20 mouse cellular contexts compared by ENCODE assay signal in the genomic region with DNA sequence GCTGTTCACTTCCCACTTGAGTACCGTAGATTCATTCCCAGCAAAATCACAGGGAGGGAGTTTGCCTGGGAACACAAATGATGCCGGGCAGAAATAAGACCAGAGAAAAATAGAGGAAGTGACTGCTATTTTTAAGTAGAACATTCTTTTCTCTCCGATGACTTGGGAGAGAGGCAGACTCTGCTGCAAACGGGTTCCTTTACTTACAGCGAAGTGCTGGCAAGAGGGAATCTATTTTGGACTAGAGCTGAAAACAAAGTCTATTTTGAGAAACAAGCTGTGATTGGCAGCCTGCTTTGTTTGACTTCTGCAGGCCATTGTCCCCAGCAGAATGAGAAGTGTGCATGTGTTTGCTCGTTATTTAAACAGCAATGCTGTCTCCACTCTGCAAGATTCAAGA.
DNase-seq lines count a peak whose midpoint lies in the region; ATAC-seq and TF ChIP-seq lines count a peak whose summit lies in the region.
"Had no signal": no experiment of that assay in that cellular context is flagged by ENCODE, and none has a peak within 500 bp of the region (broad histone marks: within the 10 kb centered on the region; RNA-seq: fewer than 3 reads in every experiment).

No protein-coding gene starts in this region.

- peak; percentile 6 for DNase-seq in heart, adult 8-10 months (ENCODE audit: low spot score)
- no peak for DNase-seq in heart, postnatal 36 days
- DNase-seq in brain, adult 2 months (ENCODE audit: low read depth, low spot score): peak; percentile 80
- peak; percentile 12 to 16 for DNase-seq in frontal cortex, postnatal 14 days (ENCODE audit: low spot score in 2 of 2)
- DNase-seq in heart, postnatal 0 days (ENCODE audit: low spot score): peak; percentile 17
- DNase-seq in urinary bladder, postnatal 36 days (ENCODE audit: low spot score in 2 of 2): no peak
- no peak for DNase-seq in gastrocnemius, adult 8-10 months (ENCODE audit: low spot score in 2 of 2)
- DNase-seq: adrenal gland, adult 2 months; B cell, adult 2 months; cerebellum, postnatal 10 days; gastrocnemius, postnatal 14 days; kidney, adult 18-20 months; kidney, postnatal 36 days; lung, adult 18-20 months; thymus, adult 2 months had no signal

- peak overlapping the region; percentile 26; the same call in 1 of the 2 replicates for H3K4me2 ChIP-seq in heart, postnatal 0 days (ENCODE audit: low read depth, low read length)
- no peak overlapping the region for H3K4me2 ChIP-seq in liver, embryonic 12.5 days
- H3K4me2 ChIP-seq: hindbrain, embryonic 15.5 days; limb, embryonic 13.5 days; neural tube, embryonic 12.5 days had no signal

- TF ChIP-seq EP300 in heart, postnatal 0 days (IDR thresholded peaks at IDR 0.05; ENCODE audit: low read depth): no peak

- intact Hi-C loops in heart, postnatal 36 days (cut with DNase I): no loop called here

- H3K36me3 ChIP-seq in heart, postnatal 0 days (replicated peaks; ENCODE audit: control insufficient read depth, insufficient read depth, low read length): no peaks in the 10 kb centered on the region
- no peaks in the 10 kb centered on the region for H3K36me3 ChIP-seq in liver, embryonic 12.5 days
- H3K36me3 ChIP-seq: hindbrain, embryonic 15.5 days; limb, embryonic 13.5 days; neural tube, embryonic 12.5 days had no signal

- WGBS in heart, postnatal 0 days: 37% methylated on average over 6 of the region's 6 CpGs
- 69% methylated on average over 6 of the region's 6 CpGs for WGBS in liver, embryonic 12.5 days (ENCODE audit: insufficient replicate concordance)

- H3K4me1 ChIP-seq in heart, postnatal 0 days (ENCODE audit: control insufficient read depth, insufficient read depth): no peaks in the 10 kb centered on the region
- H3K4me1 ChIP-seq in liver, embryonic 12.5 days: no peaks in the 10 kb centered on the region
- H3K4me1 ChIP-seq: hindbrain, embryonic 15.5 days; limb, embryonic 13.5 days; neural tube, embryonic 12.5 days had no signal

- no peak overlapping the region for H3K9ac ChIP-seq in heart, postnatal 0 days (replicated peaks; ENCODE audit: low read depth, low read length)
- H3K9ac ChIP-seq in liver, embryonic 12.5 days: no peak overlapping the region
- H3K9ac ChIP-seq: hindbrain, embryonic 15.5 days; limb, embryonic 13.5 days; neural tube, embryonic 12.5 days had no signal

- TF ChIP-seq CTCF in heart, postnatal 0 days (IDR thresholded peaks at IDR 0.05; ENCODE audit: low read depth): no peak

- no peak overlapping the region for H3K27ac ChIP-seq in heart, postnatal 0 days (ENCODE audit: low read depth)
- H3K27ac ChIP-seq in liver, embryonic 12.5 days: no peak overlapping the region
- H3K27ac ChIP-seq: hindbrain, embryonic 15.5 days; limb, embryonic 13.5 days; neural tube, embryonic 12.5 days had no signal

- no peak overlapping the region for H3K4me3 ChIP-seq in heart, postnatal 0 days (ENCODE audit: low read depth, low read length)
- H3K4me3 ChIP-seq in liver, embryonic 12.5 days: no peak overlapping the region
- H3K4me3 ChIP-seq: hindbrain, embryonic 15.5 days; limb, embryonic 13.5 days; neural tube, embryonic 12.5 days had no signal

- H3K27me3 ChIP-seq in heart, postnatal 0 days (ENCODE audit: control insufficient read depth, insufficient read depth, low read length): no peaks in the 10 kb centered on the region
- H3K27me3 ChIP-seq in liver, embryonic 12.5 days (replicated peaks): no peaks in the 10 kb centered on the region
- H3K27me3 ChIP-seq: hindbrain, embryonic 15.5 days; limb, embryonic 13.5 days; neural tube, embryonic 12.5 days had no signal

- H3K9me3 ChIP-seq in heart, postnatal 0 days (replicated peaks; ENCODE audit: control insufficient read depth, low read length): no peaks in the 10 kb centered on the region
- H3K9me3 ChIP-seq in liver, embryonic 12.5 days (replicated peaks): peaks cover 32% of the 10 kb centered on the region
- H3K9me3 ChIP-seq: hindbrain, embryonic 15.5 days; neural tube, embryonic 12.5 days had no signal

- no peak for ATAC-seq in heart, postnatal 0 days (ENCODE audit: insufficient read depth, low read depth)
- no peak for ATAC-seq in liver, embryonic 12.5 days
- ATAC-seq: midbrain, embryonic 16.5 days had no signal

Comparison
In these comparisons a context has a peak if more than half of its experiments do, and no peak if none do; other contexts are left out.
1. DNase-seq: peak in heart, adult 8-10 months (single experiment), brain, adult 2 months (single experiment), frontal cortex, postnatal 14 days (2 of 2) and heart, postnatal 0 days (single experiment); none in heart, postnatal 36 days (0 of 2), urinary bladder, postnatal 36 days (0 of 2) and gastrocnemius, adult 8-10 months (0 of 2).